Mouse (Mus musculus): ENCODE data around the gene Ddx20. TPM values are rescaled to one million over a fixed set of nuclear protein-coding genes. Genes with fewer than 3 reads are reported as not detected.

The Ddx20 gene
- total and polyA plus RNA-seq, 3 experiments: 31.6 to 66.8 (median 37.3) TPM

- DNase-seq (ENCODE audit: low read depth, low spot score): no peak
- H3K9me3 ChIP-seq (replicated peaks; ENCODE audit: insufficient read depth, low read length): no peaks in the 10 kb centered on the region
- H3K36me3 ChIP-seq (ENCODE audit: control insufficient read depth in 1 of 2, insufficient read depth in 2 of 2, low read length in 2 of 2): peaks cover 0 to 11% of the 10 kb centered on the region in 2 experiments; a peak in 2 of 4 replicates
- no peaks in the 10 kb centered on the region for H3K27me3 ChIP-seq (ENCODE audit: control insufficient read depth in 1 of 2, insufficient read depth in 2 of 2, low read length in 2 of 2)
- H3K4me1 ChIP-seq (ENCODE audit: control insufficient read depth in 1 of 2, insufficient read depth in 2 of 2, low read length in 2 of 2): peaks cover 7 to 36% of the 10 kb centered on the region in 2 experiments
- no peak overlapping the region for H3K27ac ChIP-seq (ENCODE audit: control insufficient read depth, low read depth, low read length)
- TF ChIP-seq KAT2A (conservative IDR thresholded peaks at IDR 0.05; ENCODE audit: low read depth, low read length): no peak
- TF ChIP-seq SIN3A (IDR thresholded peaks at IDR 0.05; ENCODE audit: low read length): no peak
- TF ChIP-seq E2F4 (IDR thresholded peaks at IDR 0.05; ENCODE audit: borderline replicate concordance, low read depth, low read length): no peak
- TF ChIP-seq TBP (IDR thresholded peaks at IDR 0.05; ENCODE audit: low read depth, low read length): no peak
- TF ChIP-seq JUND (IDR thresholded peaks at IDR 0.05; ENCODE audit: low read depth, low read length): no peak
- TF ChIP-seq RCOR1 (IDR thresholded peaks at IDR 0.05; ENCODE audit: low read depth, low read length): no peak
- no peak for TF ChIP-seq RAD21 (IDR thresholded peaks at IDR 0.05; ENCODE audit: low read depth, low read length)
- TF ChIP-seq USF2 (IDR thresholded peaks at IDR 0.05; ENCODE audit: borderline replicate concordance in 1 of 2, insufficient read depth in 1 of 2, low read depth in 1 of 2, low read length in 2 of 2): no peak
- no peak for TF ChIP-seq ZNF384 (IDR thresholded peaks at IDR 0.05; ENCODE audit: low read depth, low read length)
- no peak for TF ChIP-seq MAFK (IDR thresholded peaks at IDR 0.05; ENCODE audit: borderline replicate concordance, low read depth, low read length)
- TF ChIP-seq MYB (IDR thresholded peaks at IDR 0.05; ENCODE audit: low read depth, low read length): no peak
- TF ChIP-seq MAZ (IDR thresholded peaks at IDR 0.05; ENCODE audit: low read depth, low read length): no peak
- TF ChIP-seq ZKSCAN1 (IDR thresholded peaks at IDR 0.05; ENCODE audit: low read depth, low read length): no peak
- peak overlapping the region; percentile 74 for H3K9ac ChIP-seq (ENCODE audit: control insufficient read depth, low read depth, low read length, poor library complexity, severe bottlenecking)
- H3K4me3 ChIP-seq (ENCODE audit: control insufficient read depth in 1 of 2, insufficient read depth in 1 of 2, low read depth in 2 of 2, low read length in 2 of 2): peak overlapping the region; percentile 54 to 62; a peak in 3 of 4 replicates
- H3K79me2 ChIP-seq (ENCODE audit: control insufficient read depth, insufficient read depth, low read length, poor library complexity): no peaks in the 10 kb centered on the region
Measured at GRCm38 (mm10) chr3:105705561-105705960, 18.2 kb upstream of the Ddx20 start.

DNA sequence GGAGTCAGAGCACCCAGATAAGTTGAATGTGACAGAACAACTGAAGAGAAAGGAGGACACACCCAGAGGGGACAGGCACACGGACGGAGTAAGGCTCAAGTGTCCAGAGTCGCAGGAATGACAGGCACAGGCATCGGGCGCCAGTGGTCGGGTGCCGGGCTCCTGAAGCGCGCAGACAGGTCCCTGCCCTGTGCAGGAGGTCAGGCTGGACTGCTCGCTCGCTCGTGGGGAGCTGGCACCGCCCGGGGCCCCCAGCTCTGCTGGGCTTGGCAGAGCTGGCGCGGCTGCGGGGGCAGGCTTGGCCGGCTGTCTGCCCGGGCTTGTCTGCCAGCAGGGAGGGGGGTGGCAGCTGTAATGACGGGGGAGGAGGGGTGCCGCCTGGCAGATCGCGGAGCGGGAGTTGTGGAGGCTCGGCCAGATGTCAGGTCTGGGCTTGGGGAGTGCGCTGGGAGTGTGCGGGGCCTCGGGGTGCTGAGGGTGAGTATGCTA is 17.7 kb upstream of the Ddx20 start:
- Histone ChIP-seq H3K36me3 (ENCODE audit: control insufficient read depth in 1 of 2, insufficient read depth in 2 of 2, low read length in 2 of 2) (peaks cover 0 to 13% of the 10 kb centered on the region in 2 experiments; a peak in 2 of 4 replicates), H3K79me2 (ENCODE audit: control insufficient read depth, insufficient read depth, low read length, poor library complexity) (no peaks in the 10 kb centered on the region), H3K27ac (ENCODE audit: control insufficient read depth, low read depth, low read length) (no peak overlapping the region), H3K9me3 (replicated peaks; ENCODE audit: insufficient read depth, low read length) (no peaks in the 10 kb centered on the region), H3K27me3 (ENCODE audit: control insufficient read depth in 1 of 2, insufficient read depth in 2 of 2, low read length in 2 of 2) (no peaks in the 10 kb centered on the region), H3K4me1 (ENCODE audit: control insufficient read depth in 1 of 2, insufficient read depth in 2 of 2, low read length in 2 of 2) (peaks cover 10 to 38% of the 10 kb centered on the region in 2 experiments), H3K4me3 (ENCODE audit: control insufficient read depth in 1 of 2, insufficient read depth in 1 of 2, low read depth in 2 of 2, low read length in 2 of 2) (peak overlapping the region; percentile 54 to 62), H3K9ac (ENCODE audit: control insufficient read depth, low read depth, low read length, poor library complexity, severe bottlenecking) (peak overlapping the region; percentile 74)
- TF ChIP-seq ZC3H11A (IDR thresholded peaks at IDR 0.05; ENCODE audit: low read depth, low read length): no peak
- TF ChIP-seq GATA1 (IDR thresholded peaks at IDR 0.05; ENCODE audit: low read depth, low read length): no peak
- TF ChIP-seq ELF1 (IDR thresholded peaks at IDR 0.05; ENCODE audit: low read depth, low read length): no peak
- TF ChIP-seq HCFC1 (IDR thresholded peaks at IDR 0.05; ENCODE audit: low read depth, low read length): no peak
- no peak for TF ChIP-seq ZKSCAN1 (IDR thresholded peaks at IDR 0.05; ENCODE audit: low read depth, low read length)
- no peak for TF ChIP-seq MEF2A (IDR thresholded peaks at IDR 0.05; ENCODE audit: extremely low read depth, insufficient replicate concordance, low read depth, low read length, poor library complexity, severe bottlenecking)
- TF ChIP-seq RAD21 (IDR thresholded peaks at IDR 0.05; ENCODE audit: low read depth, low read length): no peak
- TF ChIP-seq TAL1 (IDR thresholded peaks at IDR 0.05; ENCODE audit: low read length): no peak
- TF ChIP-seq UBTF (IDR thresholded peaks at IDR 0.05; ENCODE audit: borderline replicate concordance, insufficient read depth, low read depth, low read length): no peak
- no peak for TF ChIP-seq ZNF384 (IDR thresholded peaks at IDR 0.05; ENCODE audit: low read depth, low read length)
- TF ChIP-seq ETS1 (IDR thresholded peaks at IDR 0.05; ENCODE audit: low read depth, low read length): no peak
- TF ChIP-seq MXI1 (IDR thresholded peaks at IDR 0.05; ENCODE audit: low read depth, low read length): no peak
- DNase-seq (ENCODE audit: low read depth, low spot score): no peak

Measured in MEL (cell line).